Mouse (Mus musculus) ES-Bruce4 (cell line): ENCODE results near the gene BC037034. TPM values are rescaled to one million over a fixed set of nuclear protein-coding genes. Genes with fewer than 3 reads are reported as not detected.

Experiments used
- H3K27ac ChIP-seq: 2 replicates; pipeline ENCODE4 v1.5.1; 2012; ENCODE audit warnings: low read length, inconsistent platforms; ENCODE audit not compliant: insufficient read depth
- H3K27me3 ChIP-seq: 2 replicates; pipeline ENCODE4 v1.6.1; 2012; ENCODE audit warnings: mild to moderate bottlenecking, low read length, inconsistent platforms; ENCODE audit not compliant: control insufficient read depth, poor library complexity, insufficient read depth, severe bottlenecking
- H3K36me3 ChIP-seq: 2 replicates; pipeline ENCODE4 v1.6.1; 2012; ENCODE audit warnings: inconsistent platforms, mild to moderate bottlenecking, low read length, moderate library complexity; ENCODE audit not compliant: control insufficient read depth, poor library complexity, insufficient read depth, severe bottlenecking
- H3K4me1 ChIP-seq: one replicate; pipeline ENCODE4 v1.8.1; 2011; ENCODE audit warnings: low read length; ENCODE audit not compliant: control insufficient read depth, insufficient read depth
- H3K4me3 ChIP-seq: 2 replicates; pipeline ENCODE4 v1.5.1; 2011; ENCODE audit warnings: low read depth, mild to moderate bottlenecking, low read length
- H3K9ac ChIP-seq: 2 replicates; pipeline ENCODE4 v1.6.1; 2012; ENCODE audit warnings: low read depth, mild to moderate bottlenecking, inconsistent platforms; ENCODE audit not compliant: poor library complexity, severe bottlenecking
- H3K9me3 ChIP-seq: replicated peaks from 2 replicates; pipeline ENCODE4 v1.6.1; 2012; ENCODE audit warnings: mild to moderate bottlenecking, low read length, inconsistent platforms; ENCODE audit not compliant: control insufficient read depth, poor library complexity, insufficient read depth, severe bottlenecking
- CTCF ChIP-seq: IDR thresholded peaks from one replicate; pipeline ENCODE4 v1.8.1; 2011; ENCODE audit warnings: low read depth, low read length
- EP300 ChIP-seq: IDR thresholded peaks from 2 replicates; pipeline ENCODE4 v1.6.1; 2011; ENCODE audit warnings: low read depth, low read length; ENCODE audit not compliant: insufficient read depth
- POLR2A ChIP-seq: IDR thresholded peaks from one replicate; pipeline ENCODE4 v1.8.1; 2011; ENCODE audit warnings: low read length; ENCODE audit not compliant: insufficient read depth
- polyA plus RNA-seq: library from polyadenylated mRNA; stranded (reverse); fragments of >200 nt; gene quantifications from 2 replicates; pipeline ENCODE4 v1.2.4, GENCODE M21; 2011; ENCODE audit warnings: low read depth; ENCODE audit not compliant: missing spikeins, insufficient read depth, insufficient read length

BC037034 gene
- polyA plus RNA-seq, 1 experiment, result 14.7 TPM

DNA sequence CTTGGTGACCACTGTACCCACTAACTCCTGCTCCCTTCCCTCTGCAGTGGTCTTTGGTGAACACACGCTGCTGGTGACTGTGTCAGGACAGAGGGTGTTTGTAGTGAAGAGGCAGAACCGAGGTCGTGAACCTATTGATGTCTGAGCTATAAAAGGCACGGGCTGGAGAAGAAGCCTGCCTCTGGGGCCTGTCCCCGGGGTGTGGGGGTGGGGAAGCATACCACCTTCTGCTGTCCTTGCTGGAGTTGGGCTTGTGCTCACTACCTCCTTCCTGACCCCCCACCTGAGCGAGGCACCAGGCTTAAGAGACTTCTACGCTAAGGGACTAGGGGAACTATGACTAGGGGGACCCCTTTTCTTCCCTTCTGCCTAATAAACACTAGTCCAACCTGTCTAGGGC lies 4.8 kb downstream of the BC037034 start:
- Histone ChIP-seq H3K36me3 (peaks cover 10% of the 10 kb centered on the region; the same call in 1 of the 2 replicates), H3K9ac (no peak overlapping the region), H3K27ac (no peak overlapping the region), H3K4me1 (no peaks in the 10 kb centered on the region), H3K4me3 (no peak overlapping the region), H3K9me3 (no peaks in the 10 kb centered on the region), H3K27me3 (no peaks in the 10 kb centered on the region)
- TF ChIP-seq POLR2A, result no peak
- TF ChIP-seq EP300, result no peak
- no peak for TF ChIP-seq CTCF

DNA sequence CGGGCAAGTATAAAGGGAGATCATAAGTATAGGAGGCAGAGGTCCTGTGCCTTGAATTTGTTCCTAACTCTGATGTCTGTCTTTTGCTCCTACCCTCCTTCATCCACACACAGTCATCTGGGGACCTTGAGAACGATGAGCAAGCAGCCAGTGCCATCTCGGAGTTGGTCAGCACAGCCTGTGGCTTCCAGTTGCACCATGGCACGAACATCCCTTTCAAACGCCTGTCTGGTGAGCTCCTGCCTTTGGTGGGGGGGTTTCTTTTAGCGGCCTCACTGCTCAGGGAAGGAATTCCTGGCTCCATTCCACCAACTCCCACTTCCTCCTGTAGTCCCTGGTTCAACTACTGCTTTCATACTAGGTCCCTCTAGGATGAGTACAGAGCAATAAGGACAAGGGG lies 5.3 kb downstream of the BC037034 start:
- Histone ChIP-seq H3K4me1 (no peaks in the 10 kb centered on the region), H3K9me3 (no peaks in the 10 kb centered on the region), H3K27ac (no peak overlapping the region), H3K9ac (no peak overlapping the region), H3K4me3 (no peak overlapping the region), H3K36me3 (peaks cover 10% of the 10 kb centered on the region; the same call in 1 of the 2 replicates), H3K27me3 (no peaks in the 10 kb centered on the region)
- TF ChIP-seq EP300, result no peak
- no peak for TF ChIP-seq CTCF
- no peak for TF ChIP-seq POLR2A

GRCm38 (mm10) chr5:138258078-138258477 lies 5.8 kb downstream of the BC037034 start:
- Histone ChIP-seq H3K9me3 (no peaks in the 10 kb centered on the region), H3K9ac (no peak overlapping the region), H3K36me3 (peaks cover 10% of the 10 kb centered on the region; the same call in 1 of the 2 replicates)

GRCm38 (mm10) chr5:138257585-138257978 lies 6.3 kb downstream of the BC037034 start:
- Histone ChIP-seq H3K9me3 (no peaks in the 10 kb centered on the region), H3K9ac (no peak overlapping the region), H3K4me1 (no peaks in the 10 kb centered on the region), H3K27ac (no peak overlapping the region), H3K36me3 (peaks cover 10% of the 10 kb centered on the region; the same call in 1 of the 2 replicates), H3K27me3 (no peaks in the 10 kb centered on the region), H3K4me3 (no peak overlapping the region)
- TF ChIP-seq POLR2A, result no peak
- no peak for TF ChIP-seq CTCF
- no peak for TF ChIP-seq EP300

More at GRCm38 (mm10) chr5:138258078-138258477, 5.8 kb downstream of the BC037034 start:
- Histone ChIP-seq H3K27me3 (no peaks in the 10 kb centered on the region), H3K4me1 (no peaks in the 10 kb centered on the region), H3K4me3 (no peak overlapping the region), H3K27ac (no peak overlapping the region)
- TF ChIP-seq POLR2A, result no peak
- TF ChIP-seq CTCF, result no peak
- no peak for TF ChIP-seq EP300

- Histone ChIP-seq H3K4me1 (no peaks in the 10 kb centered on the region), H3K4me3 (no peak overlapping the region), H3K36me3 (peaks cover 10% of the 10 kb centered on the region; the same call in 1 of the 2 replicates), H3K9me3 (no peaks in the 10 kb centered on the region), H3K27me3 (no peaks in the 10 kb centered on the region), H3K9ac (no peak overlapping the region), H3K27ac (no peak overlapping the region)
- no peak for TF ChIP-seq CTCF
Observed at GRCm38 (mm10) chr5:138256966-138257584, 6.8 kb downstream of the BC037034 start.

- Histone ChIP-seq H3K9ac (peak overlapping the region; percentile 16), H3K4me1 (no peaks in the 10 kb centered on the region), H3K27me3 (no peaks in the 10 kb centered on the region), H3K27ac (no peak overlapping the region), H3K4me3 (peak overlapping the region; percentile 77), H3K9me3 (no peaks in the 10 kb centered on the region), H3K36me3 (peaks cover 8% of the 10 kb centered on the region; the same call in 1 of the 2 replicates)
- TF ChIP-seq EP300 (no peak), CTCF (no peak), POLR2A (no peak)
Observed at GRCm38 (mm10) chr5:138256094-138256467, 7.8 kb downstream of the BC037034 start.
